Mouse (Mus musculus) stomach, postnatal 0 days (tissue): Measurements from ENCODE around the gene Tbc1d4.

Source experiments
- CTCF ChIP-seq: IDR thresholded peaks from 2 replicates; pipeline ENCODE4 v1.5.1; 2016; ENCODE audit warnings: antibody characterized with exemption, low read depth, mild to moderate bottlenecking, moderate library complexity
- EP300 ChIP-seq: optimal IDR thresholded peaks from 2 replicates; pipeline ENCODE3; 2016; ENCODE audit warnings: antibody characterized with exemption

GRCm38 (mm10) chr14:101503168-101503961, 105.6 kb downstream of the Tbc1d4 start:
- no peak for TF ChIP-seq EP300
- TF ChIP-seq CTCF, result no peak
